Comparison of ENCODE assay signal across 27 mouse cellular contexts in genomic region chr7:131660726-131661125, GRCm38 (mm10).
"Had no signal": no experiment of that assay in that cellular context is flagged by ENCODE, and none has a peak within 500 bp of the region (broad histone marks: within the 10 kb centered on the region; RNA-seq: fewer than 3 reads in every experiment).

No protein-coding gene starts in this region.

- H3K9me3 ChIP-seq: heart, embryonic 10.5 days; heart, embryonic 12.5 days; hindbrain, embryonic 10.5 days; hindbrain, embryonic 12.5 days; intestine, embryonic 15.5 days; limb, embryonic 10.5 days; limb, embryonic 12.5 days; liver, embryonic 13.5 days; liver, embryonic 15.5 days had no signal

- H3K27ac ChIP-seq: gastrocnemius, adult 2 months; heart, embryonic 10.5 days; hindbrain, embryonic 10.5 days; hindbrain, embryonic 12.5 days; hindbrain, embryonic 14.5 days; intestine, embryonic 15.5 days; left cerebral cortex, adult 2 months; limb, embryonic 10.5 days; limb, embryonic 12.5 days; liver, embryonic 13.5 days; liver, embryonic 15.5 days had no signal

- H3K9ac ChIP-seq: heart, embryonic 12.5 days; hindbrain, embryonic 12.5 days; hindbrain, embryonic 14.5 days; intestine, embryonic 15.5 days; limb, embryonic 12.5 days; liver, embryonic 13.5 days; liver, embryonic 15.5 days had no signal

- H3K4me1 ChIP-seq: heart, embryonic 10.5 days; heart, embryonic 12.5 days; hindbrain, embryonic 10.5 days; intestine, embryonic 15.5 days; liver, embryonic 13.5 days; liver, embryonic 15.5 days had no signal

- DNase-seq: gastrocnemius, adult 2 months; gastrocnemius, postnatal 10 days; gastrocnemius, postnatal 25 days; heart, adult 18-20 months; heart, postnatal 10 days; heart, postnatal 4 days; kidney, adult 18-20 months; kidney, adult 8-10 months; kidney, postnatal 10 days; kidney, postnatal 25 days; kidney, postnatal 4 days; liver; liver, embryonic 13.5 days had no signal

- H3K36me3 ChIP-seq: heart, embryonic 10.5 days; heart, embryonic 12.5 days; hindbrain, embryonic 10.5 days; hindbrain, embryonic 12.5 days; intestine, embryonic 15.5 days; limb, embryonic 10.5 days; limb, embryonic 12.5 days; liver, embryonic 13.5 days; liver, embryonic 15.5 days had no signal

- ATAC-seq: hindbrain, embryonic 16.5 days; inflammation-experienced regulatory T-cells, adult 6 months; intestine, embryonic 15.5 days; intestine, postnatal 0 days had no signal

- H3K4me2 ChIP-seq: heart, embryonic 12.5 days; hindbrain, embryonic 12.5 days; hindbrain, embryonic 14.5 days; intestine, embryonic 15.5 days; limb, embryonic 12.5 days; liver, embryonic 11.5 days; liver, embryonic 13.5 days; liver, embryonic 15.5 days had no signal

- H3K27me3 ChIP-seq: heart, embryonic 12.5 days; hindbrain, embryonic 12.5 days; intestine, embryonic 15.5 days; limb, embryonic 12.5 days; liver, embryonic 13.5 days; liver, embryonic 15.5 days had no signal

- H3K4me3 ChIP-seq: gastrocnemius, adult 2 months; heart, embryonic 10.5 days; heart, embryonic 12.5 days; hindbrain, embryonic 10.5 days; hindbrain, embryonic 12.5 days; intestine, embryonic 15.5 days; left cerebral cortex, adult 2 months; limb, embryonic 10.5 days; limb, embryonic 12.5 days; liver, embryonic 13.5 days; liver, embryonic 15.5 days had no signal
